Mouse (Mus musculus) cerebellum, adult 2 months (tissue): ENCODE measurements at regions not wholly inside any gene's neighbourhood (a gene's known extent, or its start where the extent isn't known, plus 50 kb on each side); places are given as distances from the start of the nearest gene placed in this dataset.

Source experiments
- CTCF ChIP-seq: fragments of 200-500 bp; IDR thresholded peaks from 2 replicates; pipeline ENCODE4 v1.5.1; 2011; ENCODE audit warnings: low read depth, mild to moderate bottlenecking, control low read depth, low read length, moderate library complexity, borderline replicate concordance; ENCODE audit not compliant: insufficient read depth
- POLR2A ChIP-seq: fragments of 200-500 bp; IDR thresholded peaks from 2 replicates; pipeline ENCODE4 v1.6.1; 2011; ENCODE audit warnings: low read length, control low read depth, borderline replicate concordance; ENCODE audit not compliant: insufficient read depth

- no peak for TF ChIP-seq CTCF
- no peak for TF ChIP-seq POLR2A
Measured at GRCm38 (mm10) chr4:95200130-95200529, 148.1 kb upstream of the Jun start.
